Mouse (Mus musculus): ENCODE results near the gene Ptpn9. TPM values are rescaled to one million over a fixed set of nuclear protein-coding genes. Genes with fewer than 3 reads are reported as not detected.

Ptpn9 gene
- total RNA-seq, 4 experiments from 2014 or later: 54.2 to 57.3 (median 56.7) TPM

Other genes with a start within 250 kb of the Ptpn9 start
- gene Lingo1, start 198.5 kb upstream of the Ptpn9 start, total RNA-seq (2022): 1 to 10 TPM; 1.2 to 2.3 (median 1.8) TPM
- gene Odf3l1, start 130.2 kb upstream of the Ptpn9 start, total RNA-seq (2022): 1 to 10 TPM in 1 of 4 experiments, under 1 TPM in 2, not detected in 1; 0.29 to 1.5 (median 0.40) TPM
- 10 to 100 TPM in 1 of 4 experiments, 1 to 10 TPM in 3; 6.4 to 15.0 (median 8.1) TPM for gene Cspg4, start 129.9 kb upstream of the Ptpn9 start, total RNA-seq (2022)
- 10 to 100 TPM; 31.4 to 52.0 (median 39.9) TPM for gene Snx33, start 66.6 kb upstream of the Ptpn9 start, total RNA-seq (2022)
- 100 to 1,000 TPM; 102 to 128 (median 114) TPM for gene Imp3, start 57.4 kb upstream of the Ptpn9 start, total RNA-seq (2022)
- gene Snupn, start 44.0 kb upstream of the Ptpn9 start, total RNA-seq (2022): 10 to 100 TPM; 16.2 to 20.6 (median 17.2) TPM
- 10 to 100 TPM; 43.5 to 69.7 (median 66.9) TPM for gene Sin3a, start 77.1 kb downstream of the Ptpn9 start, total RNA-seq (2022)
- 100 to 1,000 TPM; 138 to 208 (median 173) TPM for gene Man2c1, start 135.8 kb downstream of the Ptpn9 start, total RNA-seq (2022)
- 10 to 100 TPM; 10.7 to 16.6 (median 13.7) TPM for gene Neil1, start 153.4 kb downstream of the Ptpn9 start, total RNA-seq (2022)
- gene Commd4, start 163.4 kb downstream of the Ptpn9 start, total RNA-seq (2022): 10 to 100 TPM; 65.5 to 89.4 (median 70.9) TPM
- gene Trcg1, start 241.6 kb downstream of the Ptpn9 start, total RNA-seq (2022): not detected